Mouse (Mus musculus): ENCODE measurements around the gene Fam133b. TPM values are rescaled to one million over a fixed set of nuclear protein-coding genes. Genes with fewer than 3 reads are reported as not detected.

Fam133b gene
- total and polyA plus RNA-seq, 2 experiments, result 3.0 to 9.0 TPM

GRCm38 (mm10) chr5:3571266-3571665 is 27.6 kb downstream of the Fam133b start, which contains the start of gene 1700109H08Rik:
TSS of gene 1700109H08Rik (plus strand) at chr5:3571566.
- no peak for DNase-seq (ENCODE audit: extremely low read depth, low read depth, low spot score)
- Histone ChIP-seq H3K36me3 (ENCODE audit: control insufficient read depth, insufficient read depth, low read length) (peaks cover 61% of the 10 kb centered on the region), H3K4me1 (ENCODE audit: control insufficient read depth, insufficient read depth, low read length) (no peaks in the 10 kb centered on the region), H3K27ac (replicated peaks; ENCODE audit: insufficient read depth, low read depth, low read length) (no peak within 1 kb of the TSS), H3K79me2 (ENCODE audit: control insufficient read depth, insufficient read depth, low read length) (no peaks in the 10 kb centered on the region), H3K4me3 (ENCODE audit: insufficient read depth, low read depth, low read length) (no peak within 1 kb of the TSS), H3K27me3 (ENCODE audit: control insufficient read depth, insufficient read depth, low read length) (no peaks in the 10 kb centered on the region), H3K9ac (ENCODE audit: low read depth, low read length) (no peak within 1 kb of the TSS)
- 98% methylated on average over 4 of the region's 4 CpGs for WGBS
- no peak for TF ChIP-seq POLR2A (IDR thresholded peaks at IDR 0.05; ENCODE audit: extremely low read depth, insufficient read depth, low read length)
- no peak for TF ChIP-seq CTCF (IDR thresholded peaks at IDR 0.05; ENCODE audit: low read depth, low read length)

DNA sequence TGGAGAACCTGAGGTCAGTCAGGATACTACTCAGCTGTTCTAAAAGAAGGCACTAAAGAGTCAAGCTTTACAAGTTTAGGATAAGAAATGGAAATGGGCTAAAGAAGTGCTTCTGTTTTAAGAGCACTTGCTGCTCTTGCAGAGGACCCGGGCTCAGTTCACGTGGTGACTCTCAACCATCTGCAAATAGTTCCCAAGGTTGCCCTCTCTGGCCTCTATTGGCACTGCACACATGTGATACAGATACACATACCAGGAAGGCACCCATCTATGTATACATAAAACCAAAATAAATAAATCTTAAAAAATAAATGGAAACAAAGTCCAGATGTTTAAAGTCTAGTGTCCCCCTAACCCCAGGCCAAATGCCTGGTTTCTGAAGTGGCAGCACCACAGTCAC is 31.2 kb downstream of the Fam133b start:
- Histone ChIP-seq H3K4me1 (ENCODE audit: control insufficient read depth, insufficient read depth, low read length) (no peaks in the 10 kb centered on the region), H3K4me3 (ENCODE audit: insufficient read depth, low read depth, low read length) (no peak overlapping the region), H3K36me3 (ENCODE audit: control insufficient read depth, insufficient read depth, low read length) (peaks cover 67% of the 10 kb centered on the region), H3K79me2 (ENCODE audit: control insufficient read depth, insufficient read depth, low read length) (no peaks in the 10 kb centered on the region), H3K27me3 (ENCODE audit: control insufficient read depth, insufficient read depth, low read length) (no peaks in the 10 kb centered on the region), H3K27ac (replicated peaks; ENCODE audit: insufficient read depth, low read depth, low read length) (no peak overlapping the region), H3K9ac (ENCODE audit: low read depth, low read length) (no peak overlapping the region)
- no peak for TF ChIP-seq CTCF (IDR thresholded peaks at IDR 0.05; ENCODE audit: low read depth, low read length)
- TF ChIP-seq POLR2A (IDR thresholded peaks at IDR 0.05; ENCODE audit: extremely low read depth, insufficient read depth, low read length), result no peak
- 95% methylated on average over 2 of the region's 2 CpGs for WGBS
- no peak for DNase-seq (ENCODE audit: extremely low read depth, low read depth, low spot score)

- no peak for DNase-seq (ENCODE audit: extremely low read depth, low read depth, low spot score)
- H3K9ac ChIP-seq (ENCODE audit: low read depth, low read length), result no peak overlapping the region
- H3K4me1 ChIP-seq (ENCODE audit: control insufficient read depth, insufficient read depth, low read length), result no peaks in the 10 kb centered on the region
- 89% methylated on average over 2 of the region's 2 CpGs for WGBS
- H3K79me2 ChIP-seq (ENCODE audit: control insufficient read depth, insufficient read depth, low read length), result no peaks in the 10 kb centered on the region
- H3K4me3 ChIP-seq (ENCODE audit: insufficient read depth, low read depth, low read length), result no peak overlapping the region
- no peak overlapping the region for H3K27ac ChIP-seq (replicated peaks; ENCODE audit: insufficient read depth, low read depth, low read length)
- TF ChIP-seq POLR2A (IDR thresholded peaks at IDR 0.05; ENCODE audit: extremely low read depth, insufficient read depth, low read length) (no peak), CTCF (IDR thresholded peaks at IDR 0.05; ENCODE audit: low read depth, low read length) (no peak)
- no peaks in the 10 kb centered on the region for H3K27me3 ChIP-seq (ENCODE audit: control insufficient read depth, insufficient read depth, low read length)
- peaks cover 52% of the 10 kb centered on the region for H3K36me3 ChIP-seq (ENCODE audit: control insufficient read depth, insufficient read depth, low read length)
Measured at GRCm38 (mm10) chr5:3577939-3578338, 34.3 kb downstream of the Fam133b start.

GRCm38 (mm10) chr5:3579066-3579465 is 35.4 kb downstream of the Fam133b start:
- Histone ChIP-seq H3K27ac (replicated peaks; ENCODE audit: insufficient read depth, low read depth, low read length) (no peak overlapping the region), H3K27me3 (ENCODE audit: control insufficient read depth, insufficient read depth, low read length) (no peaks in the 10 kb centered on the region), H3K4me3 (ENCODE audit: insufficient read depth, low read depth, low read length) (no peak overlapping the region), H3K4me1 (ENCODE audit: control insufficient read depth, insufficient read depth, low read length) (no peaks in the 10 kb centered on the region), H3K79me2 (ENCODE audit: control insufficient read depth, insufficient read depth, low read length) (no peaks in the 10 kb centered on the region), H3K9ac (ENCODE audit: low read depth, low read length) (no peak overlapping the region), H3K36me3 (ENCODE audit: control insufficient read depth, insufficient read depth, low read length) (peaks cover 50% of the 10 kb centered on the region)
- 92% methylated on average over 7 of the region's 7 CpGs for WGBS
- TF ChIP-seq POLR2A (IDR thresholded peaks at IDR 0.05; ENCODE audit: extremely low read depth, insufficient read depth, low read length) (no peak), CTCF (IDR thresholded peaks at IDR 0.05; ENCODE audit: low read depth, low read length) (no peak)
- DNase-seq (ENCODE audit: extremely low read depth, low read depth, low spot score), result no peak

- under 1% methylated on average over 50 of the region's 50 CpGs for WGBS
- TF ChIP-seq POLR2A (IDR thresholded peaks at IDR 0.05; ENCODE audit: extremely low read depth, insufficient read depth, low read length) (0 out of 2 replicates have a peak, but pooled peaks have one; percentile 34), CTCF (IDR thresholded peaks at IDR 0.05; ENCODE audit: low read depth, low read length) (peak; percentile 58)
- Histone ChIP-seq H3K79me2 (ENCODE audit: control insufficient read depth, insufficient read depth, low read length) (peaks cover 11% of the 10 kb centered on the region; the same call in 1 of the 2 replicates), H3K36me3 (ENCODE audit: control insufficient read depth, insufficient read depth, low read length) (peaks cover 6% of the 10 kb centered on the region; the same call in 1 of the 2 replicates), H3K27me3 (ENCODE audit: control insufficient read depth, insufficient read depth, low read length) (no peaks in the 10 kb centered on the region), H3K9ac (ENCODE audit: low read depth, low read length) (peak within 1 kb of the TSS; percentile 89), H3K27ac (replicated peaks; ENCODE audit: insufficient read depth, low read depth, low read length) (peak within 1 kb of the TSS; percentile 85), H3K4me1 (ENCODE audit: control insufficient read depth, insufficient read depth, low read length) (peaks cover 18% of the 10 kb centered on the region), H3K4me3 (ENCODE audit: insufficient read depth, low read depth, low read length) (peak within 1 kb of the TSS; percentile 83)
- peak; percentile 94 for DNase-seq (ENCODE audit: extremely low read depth, low read depth, low spot score)
Measured at GRCm38 (mm10) chr5:3595693-3596398, 52.2 kb downstream of the Fam133b start, which contains the start of gene Pex1. TSS of gene Pex1 (plus strand) at chr5:3596066.

- Histone ChIP-seq H3K27ac (replicated peaks; ENCODE audit: insufficient read depth, low read depth, low read length) (peak within 1 kb of the TSS; percentile 85), H3K79me2 (ENCODE audit: control insufficient read depth, insufficient read depth, low read length) (peaks cover 11% of the 10 kb centered on the region; the same call in 1 of the 2 replicates), H3K9ac (ENCODE audit: low read depth, low read length) (peak within 1 kb of the TSS; percentile 89), H3K4me1 (ENCODE audit: control insufficient read depth, insufficient read depth, low read length) (peaks cover 19% of the 10 kb centered on the region), H3K27me3 (ENCODE audit: control insufficient read depth, insufficient read depth, low read length) (no peaks in the 10 kb centered on the region), H3K36me3 (ENCODE audit: control insufficient read depth, insufficient read depth, low read length) (peaks cover 1% of the 10 kb centered on the region; the same call in 1 of the 2 replicates), H3K4me3 (ENCODE audit: insufficient read depth, low read depth, low read length) (peak within 1 kb of the TSS; percentile 83)
- peak; percentile 57; the same call in 1 of the 2 replicates for TF ChIP-seq POLR2A (IDR thresholded peaks at IDR 0.05; ENCODE audit: extremely low read depth, insufficient read depth, low read length)
- peak; percentile 86 for TF ChIP-seq CTCF (IDR thresholded peaks at IDR 0.05; ENCODE audit: low read depth, low read length)
- DNase-seq (ENCODE audit: extremely low read depth, low read depth, low spot score), result no peak
- WGBS, result under 1% methylated on average over 31 of the region's 31 CpGs
Measured at GRCm38 (mm10) chr5:3596399-3596766, 52.8 kb downstream of the Fam133b start, which contains the start of gene Rbm48. TSS of gene Rbm48 (minus strand) at chr5:3596585.
